Mouse (Mus musculus) liver, embryonic 13.5 days (tissue): ENCODE measurements around the gene Sipa1l3. TPM values are rescaled to one million over a fixed set of nuclear protein-coding genes. Genes with fewer than 3 reads are reported as not detected.

ENCODE experiments used
- ATAC-seq: fragments of 200-750 bp; cut with Nextera tagmentation; 2 replicates; pipeline ENCODE4 v1.8.0; 2017; ENCODE audit warnings: low read depth, mild to moderate bottlenecking, moderate number of reproducible peaks, moderate library complexity
- DNase-seq: peaks from one replicate; pipeline ENCODE4 v3.0.0; 2022
- H3K27ac ChIP-seq: fragments of 300-500 bp; sonication (generic); 2 replicates; pipeline ENCODE4 v1.5.1; 2015; ENCODE audit warnings: moderate library complexity, mild to moderate bottlenecking, inconsistent platforms
- H3K27me3 ChIP-seq: fragments of 300-500 bp; sonication (generic); 2 replicates; pipeline ENCODE4 v1.6.1; 2015; ENCODE audit warnings: mild to moderate bottlenecking, inconsistent platforms
- H3K36me3 ChIP-seq: fragments of 300-500 bp; sonication (generic); 2 replicates; pipeline ENCODE4 v1.6.1; 2015; ENCODE audit warnings: mild to moderate bottlenecking, inconsistent platforms
- H3K4me1 ChIP-seq: fragments of 300-500 bp; sonication (generic); replicated peaks from 2 replicates; pipeline ENCODE4 v1.6.1; 2015; ENCODE audit warnings: inconsistent platforms
- H3K4me2 ChIP-seq: fragments of 300-500 bp; sonication (generic); 2 replicates; pipeline ENCODE4 v1.6.1; 2015; ENCODE audit warnings: inconsistent platforms, mild to moderate bottlenecking, moderate library complexity
- H3K4me3 ChIP-seq: fragments of 300-500 bp; sonication (generic); replicated peaks from 2 replicates; pipeline ENCODE4 v1.5.1; 2015; ENCODE audit warnings: mild to moderate bottlenecking, inconsistent platforms
- H3K9ac ChIP-seq: fragments of 300-500 bp; sonication (generic); 2 replicates; pipeline ENCODE4 v1.6.1; 2015; ENCODE audit warnings: mild to moderate bottlenecking, inconsistent platforms
- H3K9me3 ChIP-seq: fragments of 300-500 bp; sonication (generic); replicated peaks from 2 replicates; pipeline ENCODE4 v1.6.1; 2016; ENCODE audit warnings: inconsistent platforms
- WGBS: fragments of 180-500 bp; shearing (Covaris S2); methylation state at CpG from one replicate; pipeline ENCODE4 v1.1.7; 2015; ENCODE audit not compliant: insufficient replicate concordance; 5-methylcytosine and 5-hydroxymethylcytosine counted together
- polyA plus RNA-seq: library from polyadenylated mRNA; unstranded; fragments of >200 nt; fragmentation: Nextera tagmentation; extraction: Ambion mirVana; gene quantifications from 2 replicates; pipeline ENCODE4 v1.2.1, GENCODE M21; 2015

Gene Sipa1l3
- polyA plus RNA-seq, 1 experiment from 2014 or later, result 2.6 TPM

GRCm38 (mm10) chr7:29456716-29457115, 61.7 kb downstream of the Sipa1l3 start:
- ATAC-seq, result no peak
- 73% methylated on average over 9 of the region's 9 CpGs for WGBS
- H3K9ac ChIP-seq, result no peak overlapping the region

DNA sequence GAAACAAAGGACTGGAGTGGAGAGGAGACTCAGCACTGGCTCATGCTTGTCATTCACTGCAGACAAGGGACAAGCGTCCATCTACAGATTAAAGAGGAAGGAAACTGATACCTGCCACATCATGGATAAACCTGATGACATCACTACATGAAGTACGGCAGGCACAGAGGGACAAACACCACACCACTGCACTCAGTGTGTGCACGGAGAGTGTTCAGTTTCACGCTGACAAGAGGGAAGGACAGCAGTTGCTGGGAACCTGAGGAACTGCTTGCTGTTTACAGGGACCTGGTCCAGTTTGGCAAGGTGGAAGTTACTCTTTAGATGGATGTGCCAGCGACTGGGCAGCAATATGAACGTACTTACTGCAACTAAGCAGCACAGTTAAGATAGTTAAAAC, 62.9 kb downstream of the Sipa1l3 start:
- ATAC-seq (no peak), DNase-seq (no peak)
- no peak overlapping the region for H3K27ac ChIP-seq
- H3K4me1 ChIP-seq, result peaks cover 17% of the 10 kb centered on the region; the same call in 1 of the 2 replicates
- no peaks in the 10 kb centered on the region for H3K27me3 ChIP-seq
- H3K4me3 ChIP-seq, result no peak overlapping the region
- H3K36me3 ChIP-seq, result no peaks in the 10 kb centered on the region
- no peaks in the 10 kb centered on the region for H3K9me3 ChIP-seq
- 52% methylated on average over 6 of the region's 6 CpGs for WGBS
- H3K4me2 ChIP-seq, result no peak overlapping the region
- no peak overlapping the region for H3K9ac ChIP-seq

More at GRCm38 (mm10) chr7:29456716-29457115, 61.7 kb downstream of the Sipa1l3 start:
- no peaks in the 10 kb centered on the region for H3K9me3 ChIP-seq
- no peak for DNase-seq
- H3K4me2 ChIP-seq, result no peak overlapping the region
- H3K27me3 ChIP-seq, result no peaks in the 10 kb centered on the region
- H3K27ac ChIP-seq, result no peak overlapping the region
- no peaks in the 10 kb centered on the region for H3K36me3 ChIP-seq
- H3K4me3 ChIP-seq, result no peak overlapping the region
- peaks cover 17% of the 10 kb centered on the region; the same call in 1 of the 2 replicates for H3K4me1 ChIP-seq

GRCm38 (mm10) chr7:29454965-29455364, 63.5 kb downstream of the Sipa1l3 start:
- H3K9ac ChIP-seq, result no peak overlapping the region
- DNase-seq (no peak), ATAC-seq (no peak)
- no peaks in the 10 kb centered on the region for H3K36me3 ChIP-seq
- peaks cover 17% of the 10 kb centered on the region; the same call in 1 of the 2 replicates for H3K4me1 ChIP-seq
- no peak overlapping the region for H3K4me3 ChIP-seq
- H3K27me3 ChIP-seq, result no peaks in the 10 kb centered on the region
- WGBS, result 66% methylated on average over 7 of the region's 7 CpGs
- H3K27ac ChIP-seq, result no peak overlapping the region
- H3K4me2 ChIP-seq, result no peak overlapping the region
- H3K9me3 ChIP-seq, result no peaks in the 10 kb centered on the region

GRCm38 (mm10) chr7:29452991-29453741, 65.3 kb downstream of the Sipa1l3 start:
- Histone ChIP-seq H3K9ac (no peak overlapping the region), H3K4me2 (no peak overlapping the region), H3K9me3 (no peaks in the 10 kb centered on the region), H3K27me3 (no peaks in the 10 kb centered on the region), H3K36me3 (no peaks in the 10 kb centered on the region), H3K4me3 (no peak overlapping the region), H3K4me1 (peaks cover 17% of the 10 kb centered on the region; the same call in 1 of the 2 replicates), H3K27ac (no peak overlapping the region)
- DNase-seq (no peak), ATAC-seq (no peak)
- WGBS, result 34% methylated on average over 18 of the region's 18 CpGs

DNA sequence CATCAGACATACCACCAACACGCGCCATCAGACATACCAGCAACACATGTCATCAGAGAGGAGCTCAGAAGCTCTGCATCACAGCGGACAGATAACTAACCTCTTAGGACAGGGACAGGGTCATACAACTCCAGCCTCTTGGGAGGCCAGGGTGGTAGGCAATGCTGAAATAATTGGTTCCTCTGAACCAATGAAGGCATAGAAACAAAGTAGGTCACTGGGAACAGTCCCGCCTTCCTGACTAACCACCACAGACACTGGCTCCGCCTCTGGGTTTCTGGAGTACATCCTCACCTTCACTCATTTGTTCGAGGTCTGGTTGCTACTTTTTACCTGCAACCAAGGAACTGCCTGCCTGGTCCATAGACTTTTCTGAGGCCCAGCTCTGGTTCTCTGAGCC, 66.1 kb downstream of the Sipa1l3 start:
- Histone ChIP-seq H3K4me3 (no peak overlapping the region), H3K27ac (no peak overlapping the region), H3K4me1 (peaks cover 11% of the 10 kb centered on the region; the same call in 1 of the 2 replicates), H3K9ac (no peak overlapping the region), H3K27me3 (no peaks in the 10 kb centered on the region), H3K9me3 (no peaks in the 10 kb centered on the region), H3K4me2 (no peak overlapping the region), H3K36me3 (no peaks in the 10 kb centered on the region)
- WGBS, result 72% methylated on average over 6 of the region's 6 CpGs
- DNase-seq, result no peak
- ATAC-seq, result no peak

- no peaks in the 10 kb centered on the region for H3K9me3 ChIP-seq
- ATAC-seq (no peak), DNase-seq (no peak)
- H3K4me2 ChIP-seq, result no peak overlapping the region
- H3K4me3 ChIP-seq, result no peak overlapping the region
- peaks cover 7% of the 10 kb centered on the region; the same call in 1 of the 2 replicates for H3K4me1 ChIP-seq
- H3K9ac ChIP-seq, result no peak overlapping the region
- no peaks in the 10 kb centered on the region for H3K36me3 ChIP-seq
- WGBS, result 60% methylated on average over 5 of the region's 5 CpGs
- no peaks in the 10 kb centered on the region for H3K27me3 ChIP-seq
- no peak overlapping the region for H3K27ac ChIP-seq
Observed at GRCm38 (mm10) chr7:29450175-29450574, 68.3 kb downstream of the Sipa1l3 start.

DNA sequence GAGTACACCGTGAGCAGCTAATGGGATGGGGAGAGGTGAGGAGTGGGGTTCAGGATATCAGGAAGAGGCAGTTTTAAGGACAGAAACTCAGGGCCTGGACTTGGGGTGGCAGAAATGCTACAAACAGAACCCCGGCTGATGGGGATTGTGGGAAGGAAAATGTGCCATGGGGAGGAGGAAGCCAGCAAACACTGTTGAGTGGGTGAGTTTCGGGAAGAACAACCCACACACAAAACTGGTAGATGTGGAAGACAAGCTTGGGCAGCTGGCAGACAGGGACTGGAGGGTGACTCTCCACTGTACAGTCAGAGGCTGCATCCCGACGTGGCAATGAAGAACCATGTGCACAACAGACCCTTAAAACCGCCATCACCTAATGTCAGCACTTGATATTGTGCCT, 69.6 kb downstream of the Sipa1l3 start:
- Histone ChIP-seq H3K9me3 (no peaks in the 10 kb centered on the region), H3K4me3 (no peak overlapping the region), H3K9ac (no peak overlapping the region), H3K4me1 (peaks cover 7% of the 10 kb centered on the region; the same call in 1 of the 2 replicates), H3K27me3 (no peaks in the 10 kb centered on the region), H3K36me3 (no peaks in the 10 kb centered on the region), H3K4me2 (no peak overlapping the region), H3K27ac (no peak overlapping the region)
- WGBS, result 67% methylated on average over 6 of the region's 6 CpGs
- DNase-seq, result no peak
- ATAC-seq, result no peak

- no peaks in the 10 kb centered on the region for H3K36me3 ChIP-seq
- H3K9ac ChIP-seq, result no peak overlapping the region
- H3K4me1 ChIP-seq, result no peaks in the 10 kb centered on the region
- H3K4me2 ChIP-seq, result no peak overlapping the region
- H3K27me3 ChIP-seq, result no peaks in the 10 kb centered on the region
- 65% methylated on average over 11 of the region's 11 CpGs for WGBS
- ATAC-seq (no peak), DNase-seq (no peak)
- no peak overlapping the region for H3K27ac ChIP-seq
- no peak overlapping the region for H3K4me3 ChIP-seq
- no peaks in the 10 kb centered on the region for H3K9me3 ChIP-seq
Observed at GRCm38 (mm10) chr7:29447147-29447829, 71.2 kb downstream of the Sipa1l3 start.

DNA sequence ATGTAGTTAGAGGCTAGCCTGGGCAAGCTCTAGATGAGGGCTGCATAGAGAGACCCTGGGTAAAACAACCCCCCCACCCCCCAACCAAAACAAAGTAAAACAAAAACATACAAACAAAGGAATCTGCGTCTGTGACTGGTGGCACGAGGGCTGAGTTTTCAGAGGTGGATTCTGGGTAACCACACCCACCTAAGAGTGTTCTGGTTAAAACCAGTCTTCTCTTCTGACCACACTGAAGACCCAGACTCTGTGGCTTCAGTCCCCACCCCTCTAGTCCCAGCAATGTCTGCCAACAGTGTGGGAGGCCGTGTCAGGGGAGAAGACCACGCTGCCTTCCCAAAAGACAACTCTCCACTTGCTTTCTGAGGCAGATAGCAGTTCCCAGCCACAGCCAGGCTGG, 72.3 kb downstream of the Sipa1l3 start:
- H3K4me1 ChIP-seq, result peaks cover 5% of the 10 kb centered on the region; the same call in 1 of the 2 replicates
- H3K4me2 ChIP-seq, result no peak overlapping the region
- no peaks in the 10 kb centered on the region for H3K9me3 ChIP-seq
- no peak overlapping the region for H3K9ac ChIP-seq
- DNase-seq (no peak), ATAC-seq (no peak)
- 56% methylated on average over 4 of the region's 4 CpGs for WGBS
- no peak overlapping the region for H3K27ac ChIP-seq
- no peak overlapping the region for H3K4me3 ChIP-seq
- no peaks in the 10 kb centered on the region for H3K27me3 ChIP-seq
- no peaks in the 10 kb centered on the region for H3K36me3 ChIP-seq

- Histone ChIP-seq H3K4me3 (no peak overlapping the region), H3K27ac (no peak overlapping the region), H3K27me3 (no peaks in the 10 kb centered on the region), H3K9me3 (no peaks in the 10 kb centered on the region), H3K4me1 (peaks cover 5% of the 10 kb centered on the region; the same call in 1 of the 2 replicates), H3K4me2 (no peak overlapping the region), H3K9ac (no peak overlapping the region), H3K36me3 (no peaks in the 10 kb centered on the region)
- DNase-seq (no peak), ATAC-seq (no peak)
- 60% methylated on average over 5 of the region's 5 CpGs for WGBS
Observed at GRCm38 (mm10) chr7:29444527-29444926, 73.9 kb downstream of the Sipa1l3 start.

DNA sequence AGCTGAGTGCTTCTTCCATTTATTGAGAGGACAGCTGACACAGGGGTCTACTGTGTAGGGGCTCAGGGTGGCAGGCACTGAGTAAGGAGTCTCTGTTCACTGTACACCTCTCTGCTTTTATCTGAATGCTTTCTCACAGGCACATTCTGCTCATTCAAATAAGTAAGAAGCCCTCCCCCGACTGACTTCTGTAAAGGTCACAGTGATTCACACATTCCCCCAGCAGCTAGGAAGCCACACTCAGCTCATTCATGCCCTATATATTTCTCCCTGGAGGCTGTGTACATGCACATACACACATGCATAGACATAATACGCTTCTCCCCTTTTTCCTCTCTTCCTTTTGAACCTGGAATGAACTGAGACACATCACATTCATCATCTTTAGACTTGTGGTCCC, 74.4 kb downstream of the Sipa1l3 start:
- no peak overlapping the region for H3K4me3 ChIP-seq
- peaks cover 5% of the 10 kb centered on the region; the same call in 1 of the 2 replicates for H3K4me1 ChIP-seq
- 65% methylated on average over 2 of the region's 2 CpGs for WGBS
- no peak overlapping the region for H3K27ac ChIP-seq
- no peaks in the 10 kb centered on the region for H3K9me3 ChIP-seq
- no peaks in the 10 kb centered on the region for H3K27me3 ChIP-seq
- no peaks in the 10 kb centered on the region for H3K36me3 ChIP-seq
- DNase-seq, result no peak
- no peak overlapping the region for H3K9ac ChIP-seq
- no peak overlapping the region for H3K4me2 ChIP-seq
- ATAC-seq, result no peak
